25 mouse cellular contexts compared by ENCODE assay signal in the genomic region with DNA sequence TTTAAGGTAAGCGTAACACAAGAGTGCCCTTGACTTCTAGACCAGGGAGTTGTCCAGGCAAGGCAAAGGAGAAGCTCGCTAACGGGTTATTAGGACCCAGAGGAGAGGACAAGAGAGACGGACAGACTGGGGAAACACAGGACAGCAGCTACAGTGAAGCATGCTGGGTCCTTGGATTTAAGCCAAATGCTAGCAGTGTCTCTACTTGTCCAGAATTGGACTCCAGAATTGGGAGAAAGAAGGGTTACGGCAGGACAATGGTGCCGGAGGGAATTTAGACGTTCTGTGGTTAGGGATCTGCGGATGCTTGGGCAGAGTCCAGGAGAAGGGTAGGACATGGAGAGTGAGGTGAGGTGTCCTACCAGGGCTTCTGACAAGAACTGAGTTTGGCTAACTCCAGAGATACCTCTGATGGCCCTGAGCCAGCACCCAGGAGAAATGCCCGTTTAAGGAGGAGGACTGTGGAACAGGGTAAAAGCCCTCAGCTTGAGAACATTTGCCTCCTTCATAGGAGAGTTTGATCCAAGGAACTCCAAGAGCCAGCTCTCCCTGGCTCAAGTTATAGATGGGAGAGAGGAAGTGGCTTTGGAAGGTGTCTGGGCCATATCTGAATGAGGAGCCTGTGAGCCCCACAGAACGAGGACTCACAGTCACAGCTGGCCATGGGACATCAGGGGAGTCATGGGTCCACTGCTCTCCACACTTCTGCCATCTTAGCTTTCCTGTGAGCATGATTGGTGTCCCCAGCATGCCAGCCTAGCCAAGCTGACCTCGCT.
DNase-seq lines count a peak whose midpoint lies in the region; ATAC-seq and TF ChIP-seq lines count a peak whose summit lies in the region.
"Had no signal": no experiment of that assay in that cellular context is flagged by ENCODE, and none has a peak within 500 bp of the region (broad histone marks: within the 10 kb centered on the region; RNA-seq: fewer than 3 reads in every experiment).

No protein-coding gene starts in this region.

- no peak for TF ChIP-seq CTCF in heart, postnatal 0 days (IDR thresholded peaks at IDR 0.05; ENCODE audit: low read depth)
- TF ChIP-seq CTCF in layer of hippocampus, adult 2 months (conservative IDR thresholded peaks at IDR 0.05): no peak

- no peaks in the 10 kb centered on the region for H3K27me3 ChIP-seq in heart, embryonic 12.5 days (replicated peaks)
- no peaks in the 10 kb centered on the region for H3K27me3 ChIP-seq in heart, postnatal 0 days (ENCODE audit: control insufficient read depth, insufficient read depth, low read length)
- H3K27me3 ChIP-seq: embryonic facial prominence, embryonic 12.5 days; forebrain, embryonic 15.5 days; liver, embryonic 12.5 days had no signal

- peaks cover 12% of the 10 kb centered on the region; the same call in 1 of the 2 replicates for H3K9me3 ChIP-seq in heart, embryonic 12.5 days (replicated peaks)
- no peaks in the 10 kb centered on the region for H3K9me3 ChIP-seq in heart, postnatal 0 days (replicated peaks; ENCODE audit: control insufficient read depth, low read length)
- H3K9me3 ChIP-seq: forebrain, embryonic 10.5 days; forebrain, embryonic 15.5 days; liver, embryonic 12.5 days had no signal

- no peak overlapping the region for H3K9ac ChIP-seq in heart, embryonic 12.5 days
- no peak overlapping the region for H3K9ac ChIP-seq in heart, postnatal 0 days (replicated peaks; ENCODE audit: low read depth, low read length)
- H3K9ac ChIP-seq: embryonic facial prominence, embryonic 12.5 days; forebrain, embryonic 15.5 days; liver, embryonic 12.5 days; liver, postnatal 0 days had no signal

- intact Hi-C loops in heart, postnatal 14 days (cut with DNase I): no loop called here

- no peak for ATAC-seq in heart, embryonic 12.5 days (ENCODE audit: insufficient number of reproducible peaks, low FRiP score)
- ATAC-seq in heart, postnatal 0 days (ENCODE audit: insufficient read depth, low read depth): no peak
- ATAC-seq: forebrain, embryonic 15.5 days; hindbrain, embryonic 16.5 days; liver, embryonic 12.5 days; liver, postnatal 0 days had no signal

- WGBS in heart, embryonic 12.5 days: 76% methylated on average over 11 of the region's 11 CpGs
- WGBS in heart, postnatal 0 days: 60% methylated on average over 11 of the region's 11 CpGs

- peaks cover 55% of the 10 kb centered on the region for H3K4me1 ChIP-seq in heart, embryonic 12.5 days (replicated peaks)
- peaks cover 63% of the 10 kb centered on the region for H3K4me1 ChIP-seq in heart, postnatal 0 days (ENCODE audit: control insufficient read depth, insufficient read depth)

- no peak overlapping the region for H3K4me3 ChIP-seq in heart, embryonic 12.5 days
- no peak overlapping the region for H3K4me3 ChIP-seq in heart, postnatal 0 days (ENCODE audit: low read depth, low read length)
- H3K4me3 ChIP-seq in layer of hippocampus, adult 2 months: no peak overlapping the region
- H3K4me3 ChIP-seq: embryonic facial prominence, embryonic 12.5 days; forebrain, embryonic 10.5 days; forebrain, embryonic 15.5 days; liver, embryonic 12.5 days had no signal

- no peak for TF ChIP-seq EP300 in heart, postnatal 0 days (IDR thresholded peaks at IDR 0.05; ENCODE audit: low read depth)

- H3K4me2 ChIP-seq in heart, embryonic 12.5 days: no peak overlapping the region
- no peak overlapping the region for H3K4me2 ChIP-seq in heart, postnatal 0 days (ENCODE audit: low read depth, low read length)
- H3K4me2 ChIP-seq: embryonic facial prominence, embryonic 12.5 days; forebrain, embryonic 15.5 days; liver, embryonic 12.5 days had no signal

- peak; percentile 51 to 63 for DNase-seq in heart, adult 18-20 months
- no peak for DNase-seq in heart, postnatal 0 days (ENCODE audit: low spot score)
- DNase-seq in heart, postnatal 14 days: no peak
- peak; percentile 53 for DNase-seq in lung, postnatal 10 days
- no peak for DNase-seq in lung, postnatal 4 days
- no peak for DNase-seq in layer of hippocampus, adult 2 months (ENCODE audit: low spot score in 2 of 2)
- DNase-seq: adrenal gland, adult 2 months; B cell, adult 2 months; cerebellum, adult 9-10 months; embryo, embryonic 11 days; kidney, adult 18-20 months; kidney, postnatal 4 days; layer of hippocampus, postnatal 36 days; left cerebral cortex, postnatal 4 days; liver, postnatal 0 days; lung, postnatal 14 days; midbrain, embryonic 14.5 days; thymus, adult 2 months; thymus, postnatal 36 days had no signal

- H3K36me3 ChIP-seq in heart, embryonic 12.5 days: peaks cover 8% of the 10 kb centered on the region
- no peaks in the 10 kb centered on the region for H3K36me3 ChIP-seq in heart, postnatal 0 days (replicated peaks; ENCODE audit: control insufficient read depth, insufficient read depth, low read length)
- H3K36me3 ChIP-seq: forebrain, embryonic 10.5 days; forebrain, embryonic 15.5 days; liver, embryonic 12.5 days had no signal

- H3K27ac ChIP-seq in heart, embryonic 12.5 days (ENCODE audit: poor library complexity, severe bottlenecking): no peak overlapping the region; the same call in 1 of the 2 replicates
- peak overlapping the region; percentile 41; the same call in 1 of the 2 replicates for H3K27ac ChIP-seq in heart, postnatal 0 days (ENCODE audit: low read depth)
- no peak overlapping the region for H3K27ac ChIP-seq in layer of hippocampus, adult 2 months
- H3K27ac ChIP-seq: embryonic facial prominence, embryonic 12.5 days; forebrain, embryonic 10.5 days; forebrain, embryonic 15.5 days; liver, embryonic 12.5 days had no signal

Comparison
In these comparisons a context has a peak if more than half of its experiments do, and no peak if none do; other contexts are left out.
1. DNase-seq: peak in heart, adult 18-20 months (2 of 2) and lung, postnatal 10 days (single experiment); none in heart, postnatal 0 days (single experiment), heart, postnatal 14 days (0 of 2), lung, postnatal 4 days (0 of 2) and layer of hippocampus, adult 2 months (0 of 2).